Mouse (Mus musculus): ENCODE data around the gene Otx2. TPM values are rescaled to one million over a fixed set of nuclear protein-coding genes. Genes with fewer than 3 reads are reported as not detected.

The Otx2 gene
- polyA plus RNA-seq, 1 experiment from 2014 or later, result 0.52 TPM

- Histone ChIP-seq H3K4me2 (no peak overlapping the region), H3K4me3 (ENCODE audit: low read depth, low read length) (0 out of 2 replicates have a peak overlapping the region, but pooled peaks have one; percentile 2), H3K4me1 (ENCODE audit: control insufficient read depth, insufficient read depth, low read length) (peaks cover 8% of the 10 kb centered on the region; the same call in 1 of the 2 replicates), H3K9ac (ENCODE audit: low read depth, low read length) (no peak overlapping the region), H3K27me3 (ENCODE audit: control insufficient read depth, insufficient read depth, low read length) (peaks cover 65% of the 10 kb centered on the region), H3K9me3 (replicated peaks; ENCODE audit: control insufficient read depth, low read length) (no peaks in the 10 kb centered on the region), H3K36me3 (ENCODE audit: control insufficient read depth, insufficient read depth, low read length) (no peaks in the 10 kb centered on the region), H3K27ac (ENCODE audit: low read depth, low read length) (no peak overlapping the region)
- WGBS (ENCODE audit: insufficient replicate concordance), result 25% methylated on average over 12 of the region's 12 CpGs
- ATAC-seq (replicated peaks; ENCODE audit: insufficient number of reproducible peaks, low FRiP score, low TSS enrichment), result no peak
These were observed 21.4 kb downstream of the Otx2 start for GRCm38 (mm10) chr14:48652256-48652655.

- Histone ChIP-seq H3K27me3 (ENCODE audit: control insufficient read depth, insufficient read depth, low read length) (peaks cover 60% of the 10 kb centered on the region), H3K4me2 (peak overlapping the region; percentile 48), H3K9me3 (replicated peaks; ENCODE audit: control insufficient read depth, low read length) (no peaks in the 10 kb centered on the region), H3K36me3 (ENCODE audit: control insufficient read depth, insufficient read depth, low read length) (no peaks in the 10 kb centered on the region), H3K27ac (ENCODE audit: low read depth, low read length) (no peak overlapping the region), H3K9ac (ENCODE audit: low read depth, low read length) (no peak overlapping the region), H3K4me1 (ENCODE audit: control insufficient read depth, insufficient read depth, low read length) (peaks cover 8% of the 10 kb centered on the region; the same call in 1 of the 2 replicates), H3K4me3 (ENCODE audit: low read depth, low read length) (0 out of 2 replicates have a peak overlapping the region, but pooled peaks have one; percentile 2)
- no peak for ATAC-seq (replicated peaks; ENCODE audit: insufficient number of reproducible peaks, low FRiP score, low TSS enrichment)
- 6% methylated on average over 26 of the region's 26 CpGs for WGBS (ENCODE audit: insufficient replicate concordance)
These were observed 22.0 kb downstream of the Otx2 start for GRCm38 (mm10) chr14:48651471-48652211.

GRCm38 (mm10) chr14:48641462-48642395 is 31.9 kb downstream of the Otx2 start:
- no peak overlapping the region for H3K27ac ChIP-seq (ENCODE audit: low read depth, low read length)
- 83% methylated on average over 12 of the region's 12 CpGs for WGBS (ENCODE audit: insufficient replicate concordance)
- H3K4me2 ChIP-seq, result no peak overlapping the region
- H3K36me3 ChIP-seq (ENCODE audit: control insufficient read depth, insufficient read depth, low read length), result no peaks in the 10 kb centered on the region
- H3K4me3 ChIP-seq (ENCODE audit: low read depth, low read length), result no peak overlapping the region
- H3K27me3 ChIP-seq (ENCODE audit: control insufficient read depth, insufficient read depth, low read length), result no peaks in the 10 kb centered on the region
- H3K9ac ChIP-seq (ENCODE audit: low read depth, low read length), result no peak overlapping the region
- ATAC-seq (replicated peaks; ENCODE audit: insufficient number of reproducible peaks, low FRiP score, low TSS enrichment), result no peak
- H3K9me3 ChIP-seq (replicated peaks; ENCODE audit: control insufficient read depth, low read length), result no peaks in the 10 kb centered on the region; the same call in 1 of the 2 replicates
- H3K4me1 ChIP-seq (ENCODE audit: control insufficient read depth, insufficient read depth, low read length), result no peaks in the 10 kb centered on the region

- H3K36me3 ChIP-seq (ENCODE audit: control insufficient read depth, insufficient read depth, low read length), result no peaks in the 10 kb centered on the region
- no peak overlapping the region for H3K4me2 ChIP-seq
- H3K27me3 ChIP-seq (ENCODE audit: control insufficient read depth, insufficient read depth, low read length), result no peaks in the 10 kb centered on the region
- no peak overlapping the region for H3K4me3 ChIP-seq (ENCODE audit: low read depth, low read length)
- no peak for ATAC-seq (replicated peaks; ENCODE audit: insufficient number of reproducible peaks, low FRiP score, low TSS enrichment)
- no peak overlapping the region for H3K27ac ChIP-seq (ENCODE audit: low read depth, low read length)
- H3K9ac ChIP-seq (ENCODE audit: low read depth, low read length), result no peak overlapping the region
- H3K4me1 ChIP-seq (ENCODE audit: control insufficient read depth, insufficient read depth, low read length), result no peaks in the 10 kb centered on the region
- 78% methylated on average over 3 of the region's 3 CpGs for WGBS (ENCODE audit: insufficient replicate concordance)
- H3K9me3 ChIP-seq (replicated peaks; ENCODE audit: control insufficient read depth, low read length), result no peaks in the 10 kb centered on the region
These were observed 40.5 kb downstream of the Otx2 start for GRCm38 (mm10) chr14:48633141-48633540.

- H3K9me3 ChIP-seq (replicated peaks; ENCODE audit: control insufficient read depth, low read length), result no peaks in the 10 kb centered on the region
- no peak overlapping the region for H3K27ac ChIP-seq (ENCODE audit: low read depth, low read length)
- 84% methylated on average over 8 of the region's 8 CpGs for WGBS (ENCODE audit: insufficient replicate concordance)
- H3K36me3 ChIP-seq (ENCODE audit: control insufficient read depth, insufficient read depth, low read length), result no peaks in the 10 kb centered on the region
- no peaks in the 10 kb centered on the region for H3K4me1 ChIP-seq (ENCODE audit: control insufficient read depth, insufficient read depth, low read length)
- H3K9ac ChIP-seq (ENCODE audit: low read depth, low read length), result no peak overlapping the region
- no peak overlapping the region for H3K4me2 ChIP-seq
- no peak for ATAC-seq (replicated peaks; ENCODE audit: insufficient number of reproducible peaks, low FRiP score, low TSS enrichment)
- no peaks in the 10 kb centered on the region for H3K27me3 ChIP-seq (ENCODE audit: control insufficient read depth, insufficient read depth, low read length)
- H3K4me3 ChIP-seq (ENCODE audit: low read depth, low read length), result no peak overlapping the region
These were observed 41.3 kb downstream of the Otx2 start for GRCm38 (mm10) chr14:48632335-48632734.

- H3K9ac ChIP-seq (ENCODE audit: low read depth, low read length), result no peak overlapping the region
- H3K4me2 ChIP-seq, result no peak overlapping the region
- no peaks in the 10 kb centered on the region for H3K9me3 ChIP-seq (replicated peaks; ENCODE audit: control insufficient read depth, low read length)
- no peak overlapping the region for H3K4me3 ChIP-seq (ENCODE audit: low read depth, low read length)
- no peak overlapping the region for H3K27ac ChIP-seq (ENCODE audit: low read depth, low read length)
- H3K36me3 ChIP-seq (ENCODE audit: control insufficient read depth, insufficient read depth, low read length), result no peaks in the 10 kb centered on the region
- H3K27me3 ChIP-seq (ENCODE audit: control insufficient read depth, insufficient read depth, low read length), result no peaks in the 10 kb centered on the region
- WGBS (ENCODE audit: insufficient replicate concordance), result 76% methylated on average over 2 of the region's 2 CpGs
- ATAC-seq (replicated peaks; ENCODE audit: insufficient number of reproducible peaks, low FRiP score, low TSS enrichment), result no peak
- H3K4me1 ChIP-seq (ENCODE audit: control insufficient read depth, insufficient read depth, low read length), result no peaks in the 10 kb centered on the region
These were observed 42.1 kb downstream of the Otx2 start for GRCm38 (mm10) chr14:48631486-48631885.

- 77% methylated on average over 9 of the region's 9 CpGs for WGBS (ENCODE audit: insufficient replicate concordance)
- no peak overlapping the region for H3K4me3 ChIP-seq (ENCODE audit: low read depth, low read length)
- no peak overlapping the region for H3K4me2 ChIP-seq
- no peak for ATAC-seq (replicated peaks; ENCODE audit: insufficient number of reproducible peaks, low FRiP score, low TSS enrichment)
- no peaks in the 10 kb centered on the region for H3K36me3 ChIP-seq (ENCODE audit: control insufficient read depth, insufficient read depth, low read length)
- H3K4me1 ChIP-seq (ENCODE audit: control insufficient read depth, insufficient read depth, low read length), result no peaks in the 10 kb centered on the region
- no peak overlapping the region for H3K9ac ChIP-seq (ENCODE audit: low read depth, low read length)
- H3K9me3 ChIP-seq (replicated peaks; ENCODE audit: control insufficient read depth, low read length), result no peaks in the 10 kb centered on the region
- H3K27ac ChIP-seq (ENCODE audit: low read depth, low read length), result no peak overlapping the region
- no peaks in the 10 kb centered on the region for H3K27me3 ChIP-seq (ENCODE audit: control insufficient read depth, insufficient read depth, low read length)
These were observed 44.2 kb downstream of the Otx2 start for GRCm38 (mm10) chr14:48629404-48629803.

- H3K4me3 ChIP-seq (ENCODE audit: low read depth, low read length), result no peak overlapping the region
- H3K9me3 ChIP-seq (replicated peaks; ENCODE audit: control insufficient read depth, low read length), result no peaks in the 10 kb centered on the region
- WGBS (ENCODE audit: insufficient replicate concordance), result 87% methylated on average over 4 of the region's 4 CpGs
- no peak overlapping the region for H3K4me2 ChIP-seq
- no peaks in the 10 kb centered on the region for H3K27me3 ChIP-seq (ENCODE audit: control insufficient read depth, insufficient read depth, low read length)
- no peak for ATAC-seq (replicated peaks; ENCODE audit: insufficient number of reproducible peaks, low FRiP score, low TSS enrichment)
- H3K9ac ChIP-seq (ENCODE audit: low read depth, low read length), result no peak overlapping the region
- H3K27ac ChIP-seq (ENCODE audit: low read depth, low read length), result no peak overlapping the region
- H3K36me3 ChIP-seq (ENCODE audit: control insufficient read depth, insufficient read depth, low read length), result no peaks in the 10 kb centered on the region
- no peaks in the 10 kb centered on the region for H3K4me1 ChIP-seq (ENCODE audit: control insufficient read depth, insufficient read depth, low read length)
These were observed 47.3 kb downstream of the Otx2 start for GRCm38 (mm10) chr14:48626271-48626670.
